Mouse (Mus musculus) embryonic fibroblast, embryonic 13.5 days (primary cell): ENCODE measurements around the gene Platr17.

ENCODE experiments used
- CTCF ChIP-seq: IDR thresholded peaks from 2 replicates; pipeline ENCODE4 v1.5.1; 2011; ENCODE audit warnings: mild to moderate bottlenecking, control low read depth, low read length, moderate library complexity, borderline replicate concordance; ENCODE audit not compliant: insufficient read depth
- POLR2A ChIP-seq: IDR thresholded peaks from 2 replicates; pipeline ENCODE4 v1.6.1; 2011; ENCODE audit warnings: low read depth, mild to moderate bottlenecking, control low read depth, low read length, moderate library complexity

DNA sequence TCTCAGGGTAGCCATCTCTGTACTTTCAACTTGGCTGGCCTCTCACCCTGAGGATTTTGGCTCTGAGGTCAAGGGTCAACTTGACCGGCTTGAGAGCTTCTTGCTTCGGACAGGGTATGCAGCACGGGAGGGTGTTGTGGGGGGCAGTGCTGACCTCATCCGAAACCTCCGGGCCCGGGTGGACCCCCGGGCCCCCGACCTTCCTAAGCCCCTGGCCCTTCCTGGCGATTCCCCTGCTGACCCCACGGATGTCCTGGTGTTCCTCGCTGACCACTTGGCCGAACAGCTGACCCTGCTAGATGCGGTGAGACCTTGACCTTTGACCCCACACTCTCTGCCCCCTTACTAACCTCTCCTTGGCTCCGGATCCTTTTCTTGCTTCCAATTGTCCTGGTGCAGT, 27.5 kb downstream of the Platr17 start:
- TF ChIP-seq CTCF (no peak), POLR2A (no peak)
